Mouse (Mus musculus) c-Kit-positive CD71-positive TER-119-negative erythroid progenitor cells, embryonic 14.5 days (primary cell): Measurements from ENCODE around the gene Ehd4.
A peak's percentile ranks its signal among the peaks of the same experiment; 100 is the strongest.

Experiments
- DNase-seq: peaks from one replicate; pipeline ENCODE4 v3.0.0-alpha.2; 2013; ENCODE audit warnings: low read depth

Gene Ehd4

DNA sequence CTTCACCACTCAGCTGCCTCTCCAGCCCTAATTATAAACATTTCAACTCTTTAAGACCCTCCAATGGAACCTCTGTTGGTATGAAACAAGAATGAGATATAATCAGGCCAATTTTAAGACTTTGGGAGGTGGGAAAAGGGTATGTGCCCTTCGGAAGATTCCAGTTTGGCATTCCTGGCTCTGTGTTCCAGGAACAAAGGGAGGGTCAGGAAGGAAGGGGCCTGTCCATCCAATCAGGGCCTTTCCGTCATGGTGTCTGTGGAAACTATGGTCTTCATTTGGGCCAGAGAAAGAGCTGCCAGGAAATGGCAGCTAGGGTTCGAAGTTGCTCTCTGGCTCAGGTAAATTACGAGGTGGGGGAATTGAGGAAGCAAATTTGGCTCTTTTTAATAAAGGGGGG, 46.3 kb downstream of the Ehd4 start:
- no peak for DNase-seq

DNA sequence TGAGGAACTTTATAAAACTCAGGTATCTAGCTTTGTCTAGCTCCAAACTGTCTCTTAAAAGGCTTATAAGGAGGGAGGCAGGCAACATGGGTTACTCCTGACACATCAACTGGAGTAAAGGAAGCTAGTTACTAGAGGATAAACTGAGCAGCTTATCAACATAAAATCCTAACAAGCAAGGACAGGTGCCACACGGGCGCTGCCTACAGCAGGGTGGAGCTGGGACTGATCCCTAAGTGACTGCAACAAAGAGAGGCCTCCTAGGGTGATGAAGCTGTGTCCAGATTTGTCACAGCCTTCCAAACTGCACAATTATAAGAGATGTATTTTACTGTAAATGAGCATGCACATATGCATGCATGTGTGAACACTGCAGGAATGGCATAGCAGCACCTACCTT, 47.0 kb downstream of the Ehd4 start:
- no peak for DNase-seq

DNA sequence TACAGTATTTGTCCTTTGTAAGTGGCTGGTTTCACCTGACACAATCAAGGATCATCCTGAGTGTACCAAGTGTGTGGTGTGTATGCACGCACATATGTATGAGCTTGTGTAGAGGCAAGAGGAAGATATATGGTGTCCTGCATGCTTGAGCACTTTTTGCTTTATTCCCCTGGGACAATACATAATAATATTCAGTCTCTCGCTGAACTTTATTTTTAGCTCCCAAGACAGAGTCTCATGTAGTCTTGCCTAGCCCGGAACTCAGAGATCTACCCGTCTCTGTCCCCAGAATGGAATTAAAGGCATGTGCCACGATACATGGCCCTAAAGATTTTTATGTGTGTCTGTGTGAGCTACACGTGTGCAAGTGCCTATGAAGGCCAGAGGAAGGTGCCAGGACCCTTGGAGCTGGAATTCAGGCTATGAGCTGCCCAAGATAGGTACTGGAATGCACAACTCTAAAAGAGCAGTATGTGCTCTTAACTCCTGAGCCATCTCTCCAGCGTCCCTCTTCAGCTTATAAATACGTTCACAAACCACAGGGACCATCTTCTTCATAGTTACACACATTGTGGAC, 47.9 kb downstream of the Ehd4 start:
- no peak for DNase-seq

DNA sequence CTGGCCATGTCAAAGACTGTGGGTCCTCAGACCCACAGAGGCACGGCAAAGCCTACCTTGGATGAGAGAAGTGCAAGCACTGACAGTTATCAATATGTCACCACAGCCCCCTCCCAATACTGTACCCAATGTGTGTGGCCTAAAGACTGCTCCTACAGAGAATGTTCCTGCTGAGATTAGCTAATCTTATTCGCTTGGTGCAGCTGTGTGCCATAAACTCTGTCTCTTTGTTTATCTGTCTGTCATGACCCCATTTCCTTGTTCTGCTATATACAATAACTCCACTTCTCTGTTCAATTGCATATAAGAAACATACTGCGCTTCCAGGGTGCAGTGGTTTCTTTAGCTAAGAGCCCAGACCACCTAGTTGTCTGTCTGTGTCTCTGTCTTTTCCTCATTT, 48.5 kb downstream of the Ehd4 start:
- no peak for DNase-seq

DNA sequence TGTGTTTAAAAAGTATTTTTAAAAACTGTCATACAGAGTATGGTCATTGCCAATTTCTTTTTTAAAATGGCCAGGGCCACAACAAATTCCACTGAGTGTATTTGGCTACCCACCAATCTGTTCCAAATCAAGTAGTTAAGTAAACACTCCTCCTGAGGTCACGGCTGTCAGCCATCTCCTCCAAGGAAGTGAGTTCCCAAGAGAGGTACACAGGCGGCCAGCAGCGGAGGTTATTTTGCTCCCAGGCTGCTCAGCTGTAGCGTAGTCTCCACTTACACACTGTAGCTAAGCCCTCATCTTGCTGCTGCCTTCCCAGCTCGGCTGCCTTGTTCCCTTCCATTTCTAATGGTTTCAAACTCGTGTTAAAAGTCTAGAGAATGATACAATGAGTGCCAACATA, 51.5 kb downstream of the Ehd4 start:
- DNase-seq: no peak

DNA sequence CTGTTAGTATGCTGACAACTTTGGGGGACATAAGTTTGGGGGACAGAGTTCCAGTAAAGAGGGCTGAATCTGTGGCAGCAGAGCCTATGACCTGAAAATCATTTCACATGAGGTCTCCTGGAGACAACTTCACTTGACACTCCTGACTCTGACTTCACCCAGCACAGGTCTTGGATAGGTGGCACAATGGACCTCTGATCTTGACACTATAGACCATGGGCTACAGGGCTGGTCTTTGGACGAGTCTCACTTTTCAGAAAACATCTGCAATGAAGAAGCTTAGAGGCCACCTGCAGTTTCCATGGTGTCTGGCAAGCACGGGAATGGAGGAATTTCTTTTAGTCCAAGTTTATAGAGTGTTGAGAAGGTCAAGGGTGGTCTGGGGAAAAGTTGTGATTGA, 52.0 kb downstream of the Ehd4 start:
- DNase-seq: no peak

DNA sequence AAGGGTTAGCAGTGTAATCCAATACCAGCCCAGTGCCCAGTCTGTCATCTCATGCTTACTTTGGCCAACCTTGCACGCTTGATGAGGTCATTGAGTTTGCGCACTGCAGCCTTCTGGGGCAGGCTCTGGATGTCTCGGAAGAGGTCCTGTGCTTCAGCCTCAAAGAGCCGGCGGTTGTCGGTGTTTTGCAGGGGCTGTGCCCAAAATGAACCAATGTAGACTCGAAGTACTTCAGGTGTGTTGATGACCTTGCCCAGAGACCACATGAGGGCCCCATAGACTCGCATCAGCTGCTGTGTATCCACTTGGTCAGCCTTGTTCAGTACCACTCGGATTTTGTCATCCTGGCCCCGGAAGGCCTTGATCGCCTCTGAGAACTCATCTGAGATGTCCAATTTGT, 52.4 kb downstream of the Ehd4 start:
- no peak for DNase-seq

DNA sequence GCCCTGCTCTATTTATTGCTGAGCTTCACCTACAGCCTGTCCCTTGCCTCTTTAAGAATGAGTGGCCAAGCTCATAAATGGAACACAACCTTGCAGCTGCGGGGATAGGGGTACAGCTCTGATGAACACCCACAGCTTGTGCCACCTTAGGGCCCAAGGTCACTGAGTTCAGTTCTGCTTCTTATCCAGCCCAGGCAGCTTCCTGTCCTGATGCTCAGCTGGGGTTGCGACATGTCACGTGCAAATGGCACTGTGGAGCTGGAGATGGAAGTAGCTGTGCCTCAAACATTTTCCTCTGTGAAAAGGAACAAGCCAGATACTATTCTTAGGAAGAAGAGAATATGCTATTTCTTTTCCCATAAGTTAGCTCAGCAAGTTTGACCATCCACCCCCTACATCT, 54.5 kb downstream of the Ehd4 start:
- no peak for DNase-seq

DNA sequence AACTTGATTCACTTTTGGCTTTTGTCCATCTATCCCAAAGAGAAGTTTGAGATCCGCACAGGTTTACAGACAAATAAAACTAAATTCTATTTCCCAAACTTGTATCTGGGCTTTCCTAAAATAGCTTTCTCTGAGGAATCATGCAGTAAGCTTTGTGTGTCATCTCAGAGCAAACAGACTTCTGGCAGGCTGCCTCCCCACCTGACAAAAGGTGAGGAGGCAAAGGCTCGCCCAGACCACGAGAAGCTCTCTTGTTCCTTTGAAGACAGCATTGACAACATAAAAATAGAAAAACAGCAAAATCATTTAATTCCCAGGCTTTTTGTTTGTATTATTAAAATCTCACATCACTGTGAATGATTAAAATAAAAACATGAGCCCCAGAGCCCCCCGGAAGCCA, 55.1 kb downstream of the Ehd4 start:
- DNase-seq: no peak

DNA sequence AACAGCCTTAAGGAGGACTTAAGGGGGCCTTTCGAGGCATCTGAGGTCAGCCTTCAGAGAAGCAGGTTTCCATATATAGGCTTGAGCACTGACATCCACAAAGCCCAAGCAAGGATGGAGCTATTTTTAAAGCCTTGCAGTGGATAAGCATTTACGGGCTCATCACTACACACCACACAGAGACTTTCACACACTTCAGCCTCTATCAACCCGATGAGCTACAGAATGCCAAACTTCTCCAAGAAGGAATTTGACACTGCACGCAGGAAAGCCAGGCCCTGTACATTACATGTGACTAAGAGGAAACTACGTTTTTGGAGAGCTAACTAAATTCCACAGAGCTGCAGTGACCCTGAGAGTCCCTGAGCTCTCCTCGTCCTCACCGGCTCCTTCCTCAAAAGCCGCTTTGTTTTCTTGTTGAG, 55.6 kb downstream of the Ehd4 start:
- DNase-seq: no peak

DNA sequence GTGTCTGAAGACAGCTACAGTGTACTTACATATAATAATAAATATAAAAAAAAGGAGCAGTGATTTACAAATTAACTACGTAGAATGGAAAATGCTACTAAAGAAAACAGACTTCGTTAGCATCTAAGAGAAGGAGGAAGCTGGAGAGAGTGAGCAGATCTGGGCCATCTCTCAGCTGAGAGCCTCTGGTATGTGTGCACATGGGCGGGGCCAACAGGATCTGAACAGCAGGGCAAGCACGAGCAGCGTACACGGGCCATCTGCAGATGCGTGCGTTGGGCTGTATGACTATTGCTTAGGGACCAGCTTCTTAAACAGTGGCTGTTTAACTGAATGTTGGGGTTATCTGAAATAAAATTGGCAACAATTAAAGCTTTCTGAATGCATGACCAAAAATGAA, 56.5 kb downstream of the Ehd4 start:
- no peak for DNase-seq

DNA sequence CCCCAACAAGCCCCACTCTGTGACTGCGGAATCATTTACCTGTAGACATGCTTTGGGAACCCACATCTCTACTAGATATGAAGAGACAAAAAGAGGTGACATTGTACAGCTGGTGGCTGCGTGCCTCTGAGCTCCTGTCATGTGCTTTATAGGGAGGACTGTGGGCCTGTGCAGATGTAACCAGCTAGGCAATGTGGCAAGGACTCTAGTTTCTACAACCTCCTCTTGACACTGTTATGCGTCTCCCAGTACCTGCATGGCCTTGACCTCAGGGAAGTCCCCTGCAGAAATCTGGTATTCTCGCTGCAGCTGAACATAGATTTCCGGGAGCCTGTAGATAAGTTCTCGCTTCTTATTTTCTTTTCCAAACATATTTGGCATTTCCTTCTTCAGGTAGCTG, 57.7 kb downstream of the Ehd4 start:
- no peak for DNase-seq

DNA sequence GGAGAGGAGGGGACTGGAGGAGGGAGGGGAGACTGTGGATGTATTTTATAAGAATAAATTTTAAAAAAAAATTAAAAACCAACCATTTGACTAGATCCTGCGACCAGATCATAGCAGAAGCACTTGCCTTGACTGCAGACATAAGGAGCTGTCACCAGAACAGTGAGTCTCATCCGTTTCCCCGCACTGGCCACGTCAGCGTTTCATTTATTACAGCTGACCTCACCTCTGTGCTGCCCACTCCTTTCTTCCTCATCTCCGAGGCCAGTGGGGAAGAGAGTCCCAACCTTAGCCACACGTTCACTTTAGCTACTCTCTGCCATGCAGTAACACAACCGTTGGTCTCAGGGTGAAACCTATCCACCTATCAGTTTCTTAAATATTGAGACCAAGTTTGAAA, 58.2 kb downstream of the Ehd4 start:
- no peak for DNase-seq

DNA sequence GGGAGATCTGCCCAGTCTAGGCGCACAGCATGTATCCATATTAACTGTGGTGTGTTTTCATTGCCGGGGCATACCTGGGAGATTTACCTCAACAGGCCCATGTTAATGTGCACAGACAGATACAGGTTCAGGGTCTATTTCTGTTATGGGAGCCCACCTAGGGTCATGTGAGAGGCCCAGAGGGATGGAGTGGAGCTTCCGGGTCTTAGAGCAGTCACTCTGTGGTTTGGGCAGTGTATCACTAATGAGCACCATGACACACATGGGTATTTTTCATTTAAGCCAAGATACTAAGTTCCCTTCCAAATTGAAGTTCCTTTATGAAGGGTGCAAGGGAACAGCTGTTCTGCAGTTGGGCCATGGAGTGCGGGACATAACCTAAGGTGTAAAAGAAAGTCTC, 59.2 kb downstream of the Ehd4 start:
- no peak for DNase-seq

DNA sequence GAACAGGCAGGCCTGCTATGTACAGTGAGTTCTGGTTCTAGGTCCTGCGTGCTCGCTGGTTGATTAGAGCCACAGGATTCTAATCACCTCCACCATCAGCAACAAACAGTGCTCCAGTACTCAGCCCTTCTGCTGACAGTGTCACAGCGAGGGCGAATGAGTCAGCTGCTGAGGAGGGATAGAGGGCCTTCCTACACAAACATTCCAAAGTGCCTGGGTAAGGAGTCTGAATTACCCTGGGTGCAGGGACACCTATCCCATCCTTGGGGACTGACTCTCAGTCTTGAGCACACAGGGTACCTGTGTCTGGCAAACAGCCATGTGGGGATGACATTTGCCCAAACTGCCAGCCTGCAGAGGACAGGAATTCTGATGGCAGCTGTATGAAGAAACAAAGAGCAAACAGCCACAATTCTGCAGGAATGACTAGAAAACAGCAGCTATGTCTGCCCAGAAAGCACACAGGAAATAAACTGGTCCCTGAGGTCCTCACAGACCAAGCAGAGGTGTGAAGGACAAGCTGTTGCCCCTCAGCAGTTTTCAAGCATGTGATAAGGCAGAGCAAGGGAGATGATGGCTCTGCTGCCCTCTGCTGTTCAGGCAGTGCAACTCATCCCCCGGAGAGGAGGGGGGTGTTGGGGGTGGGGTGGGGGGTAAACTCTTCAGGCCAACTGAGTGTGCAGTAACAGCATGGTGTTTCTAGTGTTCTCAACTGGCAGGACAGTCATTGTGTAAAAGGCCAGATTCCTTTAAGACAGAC, 60.6 kb downstream of the Ehd4 start:
- DNase-seq: peak; percentile 27

DNA sequence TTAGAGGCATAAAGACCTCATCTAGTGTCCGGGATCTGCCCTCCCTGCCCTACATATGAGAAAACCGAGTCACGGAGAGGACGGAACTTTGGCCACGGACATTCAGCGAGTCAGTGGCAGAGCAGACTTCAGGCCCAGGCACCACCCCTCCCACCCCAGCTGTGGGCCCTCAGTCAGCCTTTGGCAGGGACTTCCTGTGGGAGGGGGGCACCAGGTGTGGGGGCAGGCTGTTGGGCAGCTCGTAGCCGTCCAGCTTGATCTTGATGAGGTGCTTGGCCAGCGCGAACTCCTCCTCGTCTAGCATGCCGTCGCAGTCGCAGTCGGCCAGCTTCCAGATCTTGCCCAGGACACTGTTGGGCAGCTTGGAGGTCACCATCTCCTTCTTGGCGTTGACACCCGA, 63.4 kb downstream of the Ehd4 start:
- no peak for DNase-seq

DNA sequence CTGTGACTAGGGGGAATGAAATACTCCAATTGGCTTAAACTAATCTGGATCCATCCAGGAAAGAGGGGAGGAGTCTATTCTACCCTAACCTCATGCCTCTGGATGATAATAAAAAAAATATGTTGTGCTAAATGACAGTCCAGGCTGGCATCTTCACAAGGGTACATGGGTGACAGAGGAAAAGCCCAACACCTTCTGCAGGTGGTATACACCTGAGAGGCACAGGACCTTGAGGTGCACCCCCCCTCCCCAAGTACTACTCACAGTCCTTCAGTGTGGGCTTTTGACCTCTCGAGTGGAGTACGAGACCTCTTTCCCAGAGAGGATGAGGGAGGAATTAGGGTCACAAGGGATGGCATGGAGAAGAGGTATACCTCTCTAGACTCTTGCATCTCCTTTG, 66.5 kb downstream of the Ehd4 start:
- DNase-seq: no peak

DNA sequence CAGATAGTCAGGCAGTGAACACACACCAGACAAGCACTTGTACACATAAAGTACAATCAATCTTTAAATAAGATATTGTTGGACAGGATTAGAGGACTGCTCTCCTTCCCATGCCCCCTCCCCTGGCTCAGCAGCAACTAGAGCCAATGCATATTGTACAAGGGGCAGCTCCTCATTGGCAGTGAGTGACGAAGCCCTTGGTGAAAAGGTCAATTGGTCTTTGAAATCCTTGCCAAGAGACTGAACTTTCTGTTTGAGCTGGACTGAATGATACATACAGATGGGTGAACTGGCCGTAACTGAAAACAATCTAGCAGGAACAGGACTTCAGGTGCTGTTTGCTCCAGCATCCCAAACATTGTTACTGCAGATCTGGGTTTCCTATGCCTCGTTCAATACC, 67.0 kb downstream of the Ehd4 start:
- DNase-seq: no peak

DNA sequence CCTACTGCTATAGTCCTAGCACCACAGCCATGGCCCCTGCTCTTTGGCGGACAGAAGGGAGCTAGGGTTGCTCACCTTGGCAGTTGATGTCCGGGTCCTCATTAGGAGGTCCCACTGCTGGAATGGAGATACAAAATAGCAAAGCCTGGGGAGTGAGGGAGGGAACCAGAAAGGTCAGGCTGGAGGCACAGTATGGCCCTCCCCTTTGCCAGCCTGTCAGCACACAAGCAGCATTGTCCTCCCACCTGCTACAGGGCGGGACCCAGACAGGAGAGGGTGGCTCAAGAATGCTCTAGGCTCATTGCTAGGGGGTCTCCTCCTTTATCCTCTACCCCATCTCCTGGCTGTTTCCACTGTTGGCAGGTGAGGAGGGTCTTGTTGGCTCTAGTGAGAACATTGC, 68.4 kb downstream of the Ehd4 start:
- DNase-seq: no peak

DNA sequence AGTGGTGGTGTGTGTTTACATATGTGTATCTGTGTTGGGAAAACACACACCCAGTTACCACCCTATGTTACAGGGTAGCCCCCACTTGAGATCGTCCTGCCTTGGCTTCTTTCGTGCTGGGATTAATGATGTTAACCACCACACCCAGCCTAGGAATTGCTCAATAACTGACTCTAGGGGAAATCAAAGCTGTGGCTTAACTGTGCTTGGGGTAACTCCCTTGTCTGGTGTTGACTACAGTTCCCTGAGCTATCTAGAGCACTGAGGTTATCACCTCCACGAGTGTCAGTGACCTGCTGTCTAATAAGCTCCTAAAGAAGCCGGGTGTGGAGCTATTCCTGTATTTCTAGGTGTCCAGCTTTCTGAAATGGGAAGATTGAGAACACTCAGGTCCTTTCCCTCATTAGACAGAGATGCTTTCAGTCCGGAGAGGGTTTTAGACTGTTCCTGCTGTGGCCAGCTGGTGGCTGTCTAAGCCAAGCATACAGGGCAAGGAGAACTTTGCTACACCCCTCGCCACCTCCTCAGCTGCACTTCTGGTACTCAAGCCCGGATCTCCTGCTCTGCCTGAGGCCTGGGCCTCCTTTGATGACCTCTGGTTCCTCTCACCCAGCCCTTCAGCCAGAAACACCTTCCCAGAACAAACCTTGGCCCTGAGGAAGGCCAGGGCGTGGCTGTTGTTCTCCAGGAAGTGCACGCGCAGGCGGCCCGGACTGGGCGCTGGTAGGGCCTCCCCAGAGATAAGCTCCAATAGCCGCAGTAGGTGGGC, 69.6 kb downstream of the Ehd4 start:
- peak; percentile 38 for DNase-seq

DNA sequence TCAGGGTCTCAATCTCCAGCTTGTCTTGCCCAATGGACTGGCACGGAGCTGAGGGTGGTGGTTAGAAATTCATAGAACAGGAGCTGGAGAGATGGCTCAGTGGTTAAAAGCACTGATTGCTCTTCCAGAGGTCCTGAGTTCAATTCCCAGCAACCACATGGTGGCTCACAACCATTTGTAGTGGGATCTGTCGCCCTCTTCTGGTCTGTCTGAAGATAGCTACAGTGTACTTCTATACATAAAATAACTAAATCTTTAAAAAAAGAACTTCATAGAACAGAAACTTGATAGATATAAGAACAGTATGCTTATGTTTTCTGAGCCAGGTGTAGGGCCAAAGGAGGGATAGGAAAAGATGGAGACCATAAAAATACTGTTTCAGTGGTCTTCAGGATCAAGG, 72.0 kb downstream of the Ehd4 start:
- no peak for DNase-seq

DNA sequence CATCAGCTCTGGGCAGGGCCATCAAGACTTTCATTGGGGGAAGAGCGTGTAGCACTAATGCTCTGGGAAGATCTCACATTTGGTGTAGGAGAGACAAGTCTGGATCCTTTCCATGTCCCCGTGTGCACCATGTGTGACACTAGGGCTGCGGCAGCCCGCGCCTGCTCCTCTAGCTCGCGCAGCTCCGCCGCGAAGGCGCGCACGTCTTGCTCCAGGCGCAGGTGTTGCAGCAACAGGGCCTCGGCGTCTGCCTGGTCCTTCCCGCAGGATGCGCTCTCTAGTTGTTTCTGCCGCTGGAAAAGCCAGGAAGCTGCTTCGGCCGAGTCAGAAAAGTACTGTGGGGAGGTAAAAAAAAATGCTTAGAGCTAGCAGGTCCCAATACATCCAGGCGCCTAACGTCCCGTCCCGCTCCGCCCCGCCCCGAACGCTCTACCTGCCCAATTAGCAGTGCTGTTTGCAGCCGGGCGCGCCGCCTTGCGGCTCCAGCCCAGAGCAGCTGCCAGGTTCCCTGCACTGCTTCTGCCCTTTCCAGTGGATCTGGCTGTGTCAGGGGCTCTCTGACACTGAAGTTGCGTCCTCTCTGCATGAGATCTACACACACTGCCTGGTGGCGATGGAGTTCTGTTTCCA, 78.2 kb downstream of the Ehd4 start:
- DNase-seq: no peak

DNA sequence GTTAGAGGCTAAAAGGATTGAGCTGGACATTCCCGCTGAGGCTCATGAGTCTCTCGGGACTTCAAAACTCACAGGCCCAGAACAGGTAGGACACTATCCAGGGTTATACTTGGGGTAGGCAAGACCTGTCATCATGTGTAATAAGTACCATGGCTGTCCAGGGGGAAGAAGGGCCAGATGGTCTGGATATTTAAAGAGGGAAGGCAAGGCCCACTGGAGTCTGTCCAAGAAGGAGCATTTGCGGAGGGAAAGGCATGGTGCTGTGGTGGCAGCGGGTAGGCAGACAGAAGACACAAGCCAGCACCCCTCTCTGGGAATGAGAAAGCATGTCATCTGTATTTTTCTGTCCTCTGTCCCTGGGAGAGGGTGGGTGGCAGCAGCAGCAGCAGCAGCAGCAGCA, 80.3 kb downstream of the Ehd4 start:
- DNase-seq: no peak
